Comparison of ENCODE assay signal across 13 mouse cellular contexts in genomic region chr8:34472846-34473245, GRCm38 (mm10).
DNase-seq lines count a peak whose midpoint lies in the region; ATAC-seq lines count a peak whose summit lies in the region.
"Had no signal": no experiment of that assay in that cellular context is flagged by ENCODE, and none has a peak within 500 bp of the region (broad histone marks: within the 10 kb centered on the region; RNA-seq: fewer than 3 reads in every experiment).

No protein-coding gene starts in this region.

- no peaks in the 10 kb centered on the region for H3K36me3 ChIP-seq in forebrain, embryonic 11.5 days (ENCODE audit: control insufficient read depth, insufficient read depth, low read length)
- H3K36me3 ChIP-seq in midbrain, embryonic 16.5 days (ENCODE audit: control insufficient read depth, insufficient read depth, low read length), result no peaks in the 10 kb centered on the region
- H3K36me3 ChIP-seq: limb, embryonic 13.5 days had no signal

- DNase-seq in heart, adult 11 months, result peak; percentile 37
- no peak for DNase-seq in heart, postnatal 36 days
- peak; percentile 23 to 29 for DNase-seq in left cerebral cortex, postnatal 14 days (ENCODE audit: low spot score in 2 of 2)
- DNase-seq in left cerebral cortex, postnatal 36 days (ENCODE audit: low spot score in 2 of 2), result no peak
- DNase-seq in forebrain, embryonic 11.5 days (ENCODE audit: low spot score), result no peak
- no peak for DNase-seq in gastrocnemius, postnatal 4 days (ENCODE audit: low spot score in 2 of 2)
- no peak for DNase-seq in left cerebral cortex, adult 8-10 months (ENCODE audit: low spot score in 2 of 2)
- DNase-seq: adrenal gland, postnatal 10 days; cerebellum, adult 18-20 months had no signal

- no peak overlapping the region for H3K4me3 ChIP-seq in forebrain, embryonic 11.5 days (ENCODE audit: low read depth, low read length)
- no peak overlapping the region for H3K4me3 ChIP-seq in midbrain, embryonic 16.5 days (ENCODE audit: low read depth, low read length)
- H3K4me3 ChIP-seq: erythroblast, embryonic 14.5 days; limb, embryonic 13.5 days had no signal

- no peaks in the 10 kb centered on the region for H3K9me3 ChIP-seq in forebrain, embryonic 11.5 days (ENCODE audit: control insufficient read depth, low read length)
- H3K9me3 ChIP-seq in midbrain, embryonic 16.5 days (replicated peaks; ENCODE audit: control insufficient read depth, low read length, poor library complexity, severe bottlenecking), result no peaks in the 10 kb centered on the region
- H3K9me3 ChIP-seq: limb, embryonic 13.5 days had no signal

- peak; percentile 49; the same call in 1 of the 2 replicates for ATAC-seq in forebrain, embryonic 11.5 days (replicated peaks; ENCODE audit: low FRiP score)
- peak; percentile 83 for ATAC-seq in midbrain, embryonic 16.5 days

- intact Hi-C loops in heart, postnatal 36 days (cut with DNase I), result no loop called here
- intact Hi-C loops in left cerebral cortex, postnatal 14 days (cut with DNase I), result no loop called here
- intact Hi-C loops in left cerebral cortex, postnatal 36 days (cut with DNase I), result loop anchor here (5.0 kb wide), 1 partner anchor 81 kb away; no protein-coding TSS in a partner anchor

- peaks cover 8% of the 10 kb centered on the region for H3K4me1 ChIP-seq in forebrain, embryonic 11.5 days (replicated peaks; ENCODE audit: control insufficient read depth, insufficient read depth, low read length)
- H3K4me1 ChIP-seq in midbrain, embryonic 16.5 days (ENCODE audit: control insufficient read depth, insufficient read depth, low read length), result peaks cover 25% of the 10 kb centered on the region

- no peak overlapping the region for H3K9ac ChIP-seq in forebrain, embryonic 11.5 days (ENCODE audit: low read length)
- peak overlapping the region; percentile 36; the same call in 1 of the 2 replicates for H3K9ac ChIP-seq in midbrain, embryonic 16.5 days (ENCODE audit: low read depth, low read length)
- H3K9ac ChIP-seq: limb, embryonic 13.5 days had no signal

- H3K4me2 ChIP-seq in forebrain, embryonic 11.5 days (ENCODE audit: low read depth, low read length, severe bottlenecking), result peak overlapping the region; percentile 11; the same call in 1 of the 2 replicates
- H3K4me2 ChIP-seq in midbrain, embryonic 16.5 days (ENCODE audit: low read length), result peak overlapping the region; percentile 34

- 26% methylated on average over 6 of the region's 6 CpGs for WGBS in forebrain, embryonic 11.5 days
- WGBS in midbrain, embryonic 16.5 days, result 9% methylated on average over 6 of the region's 6 CpGs

- H3K27me3 ChIP-seq in forebrain, embryonic 11.5 days (ENCODE audit: control insufficient read depth, insufficient read depth, low read length), result no peaks in the 10 kb centered on the region
- H3K27me3 ChIP-seq in midbrain, embryonic 16.5 days (ENCODE audit: control insufficient read depth, insufficient read depth, low read depth, low read length), result no peaks in the 10 kb centered on the region

- H3K27ac ChIP-seq in forebrain, embryonic 11.5 days (ENCODE audit: low read depth, low read length), result no peak overlapping the region
- peak overlapping the region; percentile 66 for H3K27ac ChIP-seq in midbrain, embryonic 16.5 days (ENCODE audit: low read length)
- H3K27ac ChIP-seq: limb, embryonic 13.5 days; macrophage had no signal

Comparison
In these comparisons a context has a peak if more than half of its experiments do, and no peak if none do; other contexts are left out.
1. DNase-seq: peak in heart, adult 11 months (single experiment) and left cerebral cortex, postnatal 14 days (2 of 2); none in heart, postnatal 36 days (0 of 2), left cerebral cortex, postnatal 36 days (0 of 2), forebrain, embryonic 11.5 days (single experiment), gastrocnemius, postnatal 4 days (0 of 2) and left cerebral cortex, adult 8-10 months (0 of 2).